9 mouse cellular contexts compared by ENCODE assay signal in genomic region chr11:106418622-106419196, GRCm38 (mm10). TPM values are rescaled to one million over a fixed set of nuclear protein-coding genes. Genes with fewer than 3 reads are reported as not detected.
DNase-seq lines count a peak whose midpoint lies in the region; ATAC-seq and TF ChIP-seq lines count a peak whose summit lies in the region.
"Had no signal": no experiment of that assay in that cellular context is flagged by ENCODE, and none has a peak within 500 bp of the region (broad histone marks: within the 10 kb centered on the region; RNA-seq: fewer than 3 reads in every experiment).

No protein-coding gene starts in this region.

- no peaks in the 10 kb centered on the region for H3K9me3 ChIP-seq in heart, postnatal 0 days (replicated peaks; ENCODE audit: control insufficient read depth, low read length)
- H3K9me3 ChIP-seq in liver, embryonic 15.5 days (replicated peaks) = no peaks in the 10 kb centered on the region
- H3K9me3 ChIP-seq in neural tube, embryonic 14.5 days (ENCODE audit: control insufficient read depth, low read length) = no peaks in the 10 kb centered on the region

- H3K9ac ChIP-seq in heart, postnatal 0 days (replicated peaks; ENCODE audit: low read depth, low read length) = no peak overlapping the region
- H3K9ac ChIP-seq in liver, embryonic 15.5 days = no peak overlapping the region
- H3K9ac ChIP-seq in neural tube, embryonic 14.5 days (replicated peaks; ENCODE audit: low read depth, low read length) = no peak overlapping the region

- TF ChIP-seq EP300 in heart, postnatal 0 days (IDR thresholded peaks at IDR 0.05; ENCODE audit: low read depth) = no peak

- H3K27me3 ChIP-seq in heart, postnatal 0 days (ENCODE audit: control insufficient read depth, insufficient read depth, low read length) = no peaks in the 10 kb centered on the region
- no peaks in the 10 kb centered on the region for H3K27me3 ChIP-seq in liver, embryonic 15.5 days
- no peaks in the 10 kb centered on the region for H3K27me3 ChIP-seq in neural tube, embryonic 14.5 days (ENCODE audit: control insufficient read depth, insufficient read depth, low read length)

- TF ChIP-seq CTCF in brain, embryonic 14.5 days (IDR thresholded peaks at IDR 0.05; ENCODE audit: borderline replicate concordance, extremely low read depth, insufficient read depth, insufficient read length) = peak; percentile 93
- peak; percentile 97 for TF ChIP-seq CTCF in heart, postnatal 0 days (IDR thresholded peaks at IDR 0.05; ENCODE audit: low read depth)

- H3K4me2 ChIP-seq in heart, postnatal 0 days (ENCODE audit: low read depth, low read length) = no peak overlapping the region
- H3K4me2 ChIP-seq in liver, embryonic 15.5 days = no peak overlapping the region
- H3K4me2 ChIP-seq in neural tube, embryonic 14.5 days (ENCODE audit: low read depth, low read length) = no peak overlapping the region

- peak; percentile 79 for ATAC-seq in CD4-positive, CD25-positive, alpha-beta regulatory T cell, adult 4 months
- ATAC-seq in heart, postnatal 0 days (ENCODE audit: insufficient read depth, low read depth) = peak; percentile 67
- peak; percentile 40 for ATAC-seq in liver, embryonic 15.5 days (ENCODE audit: insufficient read depth)
- peak; percentile 70; the same call in 1 of the 2 replicates for ATAC-seq in neural tube, embryonic 14.5 days (ENCODE audit: low read depth)

- H3K4me3 ChIP-seq in heart, postnatal 0 days (ENCODE audit: low read depth, low read length) = no peak overlapping the region
- H3K4me3 ChIP-seq in liver, embryonic 15.5 days (replicated peaks) = no peak overlapping the region
- H3K4me3 ChIP-seq in neural tube, embryonic 14.5 days (ENCODE audit: low read depth, low read length) = no peak overlapping the region
- H3K4me3 ChIP-seq: erythroblast, embryonic 14.5 days had no signal

- no peak overlapping the region for H3K27ac ChIP-seq in heart, postnatal 0 days (ENCODE audit: low read depth)
- H3K27ac ChIP-seq in liver, embryonic 15.5 days (replicated peaks) = no peak overlapping the region
- H3K27ac ChIP-seq in neural tube, embryonic 14.5 days (ENCODE audit: low read depth, low read length) = no peak overlapping the region

- DNase-seq in brain, embryonic 14.5 days (ENCODE audit: low read depth) = peak; percentile 95
- peak; percentile 63 for DNase-seq in fibroblast of lung, adult 2 months (ENCODE audit: low read depth)
- DNase-seq in heart, postnatal 0 days (ENCODE audit: low spot score) = peak; percentile 82
- peak; percentile 88 to 90 for DNase-seq in kidney, postnatal 4 days
- peak; percentile 87 for DNase-seq in testis, postnatal 10 days (ENCODE audit: low spot score)

- no peak for TF ChIP-seq POLR2A in brain, embryonic 14.5 days (IDR thresholded peaks at IDR 0.05; ENCODE audit: borderline replicate concordance, extremely low read depth, insufficient read depth, insufficient read length, poor library complexity, severe bottlenecking)

- H3K4me1 ChIP-seq in heart, postnatal 0 days (ENCODE audit: control insufficient read depth, insufficient read depth) = no peaks in the 10 kb centered on the region
- H3K4me1 ChIP-seq in liver, embryonic 15.5 days (replicated peaks) = peaks cover 22% of the 10 kb centered on the region
- H3K4me1 ChIP-seq in neural tube, embryonic 14.5 days (ENCODE audit: control insufficient read depth, insufficient read depth, low read length) = no peaks in the 10 kb centered on the region

- peaks cover 10% of the 10 kb centered on the region for H3K36me3 ChIP-seq in heart, postnatal 0 days (replicated peaks; ENCODE audit: control insufficient read depth, insufficient read depth, low read length)
- peaks cover 48% of the 10 kb centered on the region for H3K36me3 ChIP-seq in liver, embryonic 15.5 days (replicated peaks)
- H3K36me3 ChIP-seq in neural tube, embryonic 14.5 days (ENCODE audit: control insufficient read depth, insufficient read depth, low read length) = 0 out of 2 replicates have a peak, but pooled peaks cover 3% of the 10 kb centered on the region

- 44% methylated on average over 4 of the region's 4 CpGs for WGBS in heart, postnatal 0 days
- WGBS in liver, embryonic 15.5 days (ENCODE audit: insufficient replicate concordance) = 53% methylated on average over 4 of the region's 4 CpGs
- WGBS in neural tube, embryonic 14.5 days = 46% methylated on average over 4 of the region's 4 CpGs

RNA-seq across cellular contexts. Expression of gene Icam2, which starts 30.8 kb away (rescaled TPM):
- polyA plus RNA-seq in CD4-positive, CD25-positive, alpha-beta regulatory T cell, adult 4 months (2017; shearing (Covaris generic)) = 100 to 1,000 TPM; 132 to 138 TPM
- 11.5 and 11.9 TPM in 2 replicates for polyA plus RNA-seq in brain, embryonic 14.5 days (2012; rRNA removed)
- total RNA-seq in heart, postnatal 0 days (2014; rRNA removed; ENCODE audit: low replicate concordance) = 66.6 and 76.3 TPM in 2 replicates
- polyA plus RNA-seq in heart, postnatal 0 days (2015; fragmentation: Nextera tagmentation; extraction: Ambion mirVana) = 72.9 and 74.9 TPM in 2 replicates
- 13.4 and 16.4 TPM in 2 replicates for polyA plus RNA-seq in liver, embryonic 15.5 days (2015; fragmentation: Nextera tagmentation; extraction: Ambion mirVana)
- polyA plus RNA-seq in neural tube, embryonic 14.5 days (2014; fragmentation: Nextera tagmentation; extraction: Ambion mirVana) = 5.1 and 14.2 TPM in 2 replicates

RNA-seq across cellular contexts. Expression of gene Prr29, which starts 53.4 kb away (rescaled TPM):
- polyA plus RNA-seq in CD4-positive, CD25-positive, alpha-beta regulatory T cell, adult 4 months (2017; shearing (Covaris generic)) = under 1 TPM in 1 of 2 experiments, not detected in 1; 0.43 TPM
- not detected in 2 replicates for polyA plus RNA-seq in brain, embryonic 14.5 days (2012; rRNA removed)
- 0.50 TPM in 1 of 2 replicates, not detected in the other for total RNA-seq in heart, postnatal 0 days (2014; rRNA removed; ENCODE audit: low replicate concordance)
- 0.49 and 0.55 TPM in 2 replicates for polyA plus RNA-seq in heart, postnatal 0 days (2015; fragmentation: Nextera tagmentation; extraction: Ambion mirVana)
- polyA plus RNA-seq in liver, embryonic 15.5 days (2015; fragmentation: Nextera tagmentation; extraction: Ambion mirVana) = not detected in 2 replicates
- polyA plus RNA-seq in neural tube, embryonic 14.5 days (2014; fragmentation: Nextera tagmentation; extraction: Ambion mirVana) = not detected in 2 replicates
- polyA plus RNA-seq: erythroblast, embryonic 14.5 days had no signal
